ENCODE assay signal across 20 mouse cellular contexts in the genomic region with DNA sequence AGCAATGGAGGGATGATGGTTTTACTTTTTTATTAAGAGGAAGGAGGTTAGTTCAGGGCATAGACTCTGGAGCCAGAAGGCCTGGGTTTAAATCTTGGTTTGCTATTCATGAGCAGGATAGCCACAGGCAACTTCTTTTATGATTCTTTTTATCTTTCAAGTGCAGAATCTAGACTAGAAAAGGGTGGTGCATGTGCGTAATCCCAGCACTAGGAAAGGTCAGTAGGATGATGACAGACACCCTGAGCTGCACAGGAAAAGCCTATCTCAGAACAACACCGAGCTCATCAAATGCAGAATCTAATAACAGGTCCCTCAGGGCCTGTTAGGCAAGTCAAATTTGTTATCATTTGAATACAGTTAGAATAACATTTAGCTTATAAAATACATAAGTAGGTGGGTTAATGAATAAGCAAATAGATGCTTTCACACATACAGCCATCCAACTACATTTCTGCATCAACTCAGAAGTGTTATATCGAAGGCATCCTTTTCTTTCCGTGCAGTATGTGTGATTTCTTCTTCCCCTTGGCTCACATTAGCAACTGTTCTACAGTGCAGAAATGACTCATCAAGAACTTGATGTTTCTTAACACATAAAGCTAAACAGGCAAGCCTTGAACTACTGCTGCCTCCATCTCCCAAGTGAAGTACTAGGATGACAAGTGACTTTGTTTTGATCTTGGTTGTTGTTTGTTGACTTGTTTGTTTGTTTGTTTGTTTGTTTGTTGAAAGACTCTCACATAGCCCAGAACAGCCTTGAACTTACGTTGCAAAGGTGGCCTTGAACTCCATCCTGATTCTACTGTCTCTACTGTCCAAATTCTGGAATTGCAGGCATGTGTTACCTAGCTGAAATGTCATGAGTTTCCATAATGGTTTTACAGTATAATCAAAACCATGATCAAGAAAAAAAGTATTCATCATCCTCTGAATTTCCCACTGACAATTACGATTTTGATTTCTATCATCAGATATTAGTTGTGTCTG. TPM values are rescaled to one million over a fixed set of nuclear protein-coding genes. Genes with fewer than 3 reads are reported as not detected.
DNase-seq lines count a peak whose midpoint lies in the region; ATAC-seq lines count a peak whose summit lies in the region.
"Had no signal": no experiment of that assay in that cellular context is flagged by ENCODE, and none has a peak within 500 bp of the region (broad histone marks: within the 10 kb centered on the region; RNA-seq: fewer than 3 reads in every experiment).

No protein-coding gene starts in this region.

- peak; percentile 89 for ATAC-seq in frontal cortex, adult (ENCODE audit: low TSS enrichment)
- ATAC-seq in megakaryocyte progenitor cell, adult 5-6 weeks (replicated peaks; ENCODE audit: poor library complexity) = peak; percentile 52
- ATAC-seq: forebrain, postnatal 0 days; intestine, postnatal 0 days had no signal

- no peak for DNase-seq in frontal cortex, postnatal 25 days (ENCODE audit: low spot score in 2 of 2)
- DNase-seq in right cerebral cortex, adult 18-20 months = peak; percentile 2
- DNase-seq in right cerebral cortex, postnatal 4 days = no peak
- DNase-seq in kidney, postnatal 14 days = no peak
- no peak for DNase-seq in layer of hippocampus, postnatal 25 days (ENCODE audit: extremely low spot score in 1 of 2, low spot score in 1 of 2)
- DNase-seq in thymus, adult 18-20 months = no peak
- DNase-seq: adrenal gland, postnatal 14 days; cerebellum, adult 18-20 months; cerebellum, postnatal 25 days; embryo, embryonic 11 days; forebrain, postnatal 0 days; gastrocnemius, postnatal 14 days; heart, adult 2 months; heart, postnatal 4 days; left cerebral cortex, postnatal 4 days; lung, adult 2 months; right cerebral cortex, postnatal 25 days had no signal

RNA-seq across cellular contexts. Expression of gene S1pr1, which starts 39.0 kb away (rescaled TPM):
- 0.98 and 2.7 TPM in 2 replicates for total RNA-seq in megakaryocyte progenitor cell, adult 5-6 weeks (2015)
- total RNA-seq in megakaryocyte progenitor cell, adult 5-6 weeks (2017) = 0.17 and 1.3 TPM in 2 replicates
- total RNA-seq in layer of hippocampus, postnatal 25 days (2021) = 10 to 100 TPM; 94.9 to 95.2 TPM

Comparison
In these comparisons a context has a peak if more than half of its experiments do, and no peak if none do; other contexts are left out.
1. RNA of gene S1pr1, which starts 39.0 kb away (total RNA-seq): 94.9 to 95.2 TPM in layer of hippocampus, postnatal 25 days; 0.17 to 2.7 TPM in megakaryocyte progenitor cell, adult 5-6 weeks; every median in the first group is over 10 times any median in the second.